Mouse (Mus musculus): ENCODE results near the gene Smarca4.

DNA sequence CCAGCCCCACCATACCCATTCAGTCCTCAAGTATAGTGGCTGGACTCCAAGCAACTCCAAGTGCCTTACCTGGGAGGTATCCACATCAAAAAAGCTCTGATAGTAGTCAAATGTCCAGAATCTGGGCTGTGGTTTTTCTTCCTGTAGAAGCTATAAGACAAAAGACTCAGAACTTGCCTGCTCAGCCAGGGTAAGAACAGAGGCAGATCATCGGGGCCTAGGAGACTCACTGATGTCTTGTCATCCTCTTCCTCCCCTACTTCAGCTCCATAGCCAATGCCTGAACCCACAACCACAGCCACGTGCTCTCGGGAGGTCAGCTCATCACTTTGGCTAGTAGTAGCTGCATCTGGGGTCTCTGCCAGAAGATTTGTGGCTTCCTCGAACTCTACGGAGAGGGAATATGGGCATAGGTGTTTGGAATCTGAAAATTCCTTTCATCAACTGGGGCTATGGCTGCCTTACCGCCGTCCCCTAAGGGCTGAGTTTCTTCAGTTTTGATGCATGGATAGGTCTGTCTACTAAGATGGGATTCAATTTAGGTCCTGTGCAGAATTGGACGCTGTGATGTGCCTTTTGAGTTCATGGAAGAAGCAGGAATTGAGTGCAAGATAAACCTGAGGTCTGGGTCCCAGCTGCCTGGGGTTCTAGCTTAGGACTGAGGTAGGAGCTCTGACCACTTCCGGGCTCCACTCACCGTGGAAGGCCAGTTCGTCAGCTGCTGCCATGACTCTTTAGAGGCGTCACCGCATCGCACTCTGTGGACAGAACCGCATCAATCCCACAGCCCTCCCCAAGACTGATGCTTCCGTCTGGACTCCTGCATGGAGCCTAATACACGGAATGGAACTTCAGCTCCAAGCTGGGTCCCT lies 23.9 kb upstream of the Smarca4 start:
- no peak for TF ChIP-seq CTCF (IDR thresholded peaks at IDR 0.05; ENCODE audit: low read depth)
- 0 out of 2 replicates have a peak, but pooled peaks have one; percentile 6 for TF ChIP-seq EP300 (IDR thresholded peaks at IDR 0.05; ENCODE audit: low read depth)
